Mouse (Mus musculus): Measurements from ENCODE around the gene Mtx1.

Gene Mtx1

DNA sequence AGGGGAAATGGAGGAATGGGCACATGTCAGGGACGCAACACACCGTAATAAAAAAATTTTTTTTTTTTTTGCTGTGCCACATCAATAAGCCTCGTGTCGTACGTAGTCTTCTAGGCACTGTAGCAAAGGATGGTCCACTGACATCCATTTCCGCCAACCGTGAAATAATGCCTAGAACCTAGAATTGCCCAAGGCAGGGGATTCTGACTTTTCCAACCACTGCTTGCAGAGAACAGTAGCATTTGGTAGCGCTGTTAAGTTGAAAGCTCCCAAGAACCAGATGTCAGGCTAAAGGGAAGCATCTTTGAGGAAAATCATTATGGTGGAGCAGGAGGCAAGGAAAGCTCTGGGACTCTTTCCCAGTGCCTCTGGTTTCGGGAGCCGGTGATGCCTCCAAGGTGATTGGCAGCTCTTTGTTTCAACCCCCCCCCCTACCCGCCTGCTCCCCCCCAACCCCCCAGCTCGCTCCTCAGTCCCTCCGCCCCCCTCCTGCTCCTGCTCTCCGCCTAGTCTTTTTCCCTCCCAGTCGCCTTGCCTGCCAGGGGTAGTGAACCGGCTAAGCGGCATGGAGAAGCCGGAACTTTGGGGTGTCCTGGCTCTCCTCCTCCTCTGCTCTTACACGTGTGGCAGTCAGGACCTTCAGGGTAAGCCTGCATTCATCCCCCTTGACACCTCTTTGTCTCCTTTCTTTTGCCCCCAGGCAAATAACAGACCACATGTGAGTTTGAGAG lies 12.0 kb downstream of the Mtx1 start, which contains the start of gene Thbs3:
Gene Thbs3, plus strand, starts transcription at position 500 of the 731 bp plus-strand sequence.
- peak; percentile 68 for DNase-seq (ENCODE audit: extremely low spot score)

DNA sequence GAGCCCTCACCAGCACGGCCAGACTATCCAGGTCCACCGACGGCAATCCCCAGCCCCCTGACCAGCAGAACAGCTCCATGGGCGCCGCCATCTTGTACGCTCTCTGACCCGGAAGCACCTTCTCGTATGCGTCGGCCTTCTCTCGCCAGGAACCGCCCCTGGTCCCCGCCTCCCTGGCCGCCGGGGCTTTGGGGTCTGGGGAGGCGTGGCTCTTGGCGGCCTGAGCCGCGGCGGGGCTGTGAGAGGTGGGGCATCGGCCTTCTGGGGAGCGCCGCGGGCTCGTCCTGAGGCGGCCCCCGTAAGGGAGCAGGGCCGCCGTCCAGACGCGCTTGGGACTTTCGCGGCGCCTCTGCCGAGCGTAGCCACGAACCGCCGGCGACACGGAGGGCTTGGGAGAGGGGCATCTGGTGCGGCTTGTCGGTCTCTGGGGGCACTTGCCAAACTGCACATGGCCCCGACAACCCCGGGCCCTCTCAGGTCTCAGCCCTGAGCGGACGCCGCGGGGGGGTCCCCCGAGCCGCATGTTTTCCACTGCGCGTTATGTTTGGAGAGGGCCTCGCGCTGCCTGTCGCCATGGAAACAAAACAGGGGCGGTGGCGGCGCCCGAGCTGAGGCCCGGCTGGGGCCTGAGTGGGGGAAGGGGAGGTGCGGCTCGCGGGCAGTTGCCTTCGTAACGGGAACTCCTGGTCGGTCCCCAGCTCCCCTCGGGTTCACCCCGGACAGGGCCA lies 12.9 kb downstream of the Mtx1 start:
- DNase-seq (ENCODE audit: extremely low spot score): peak; percentile 96

DNA sequence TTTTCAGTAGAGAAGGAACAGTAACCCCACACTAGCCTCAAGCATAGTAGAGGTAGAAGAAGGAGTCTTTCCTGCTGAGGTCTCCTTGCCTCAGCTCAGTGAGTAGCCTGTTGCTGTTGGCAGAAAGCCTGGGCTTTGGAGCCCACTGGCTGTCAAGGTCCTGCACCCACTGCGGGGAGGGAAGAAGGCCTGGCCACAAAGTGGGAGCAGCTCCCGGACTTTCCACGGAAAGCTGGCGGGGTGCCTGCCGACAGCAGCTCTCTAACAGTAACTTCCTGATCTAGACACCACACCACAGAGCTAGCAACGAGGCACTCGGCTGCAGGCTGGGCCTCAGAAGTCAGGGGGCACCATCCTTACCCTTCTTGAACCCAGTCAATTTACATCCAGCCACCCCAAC lies 16.2 kb downstream of the Mtx1 start:
- DNase-seq (ENCODE audit: extremely low spot score): no peak

DNA sequence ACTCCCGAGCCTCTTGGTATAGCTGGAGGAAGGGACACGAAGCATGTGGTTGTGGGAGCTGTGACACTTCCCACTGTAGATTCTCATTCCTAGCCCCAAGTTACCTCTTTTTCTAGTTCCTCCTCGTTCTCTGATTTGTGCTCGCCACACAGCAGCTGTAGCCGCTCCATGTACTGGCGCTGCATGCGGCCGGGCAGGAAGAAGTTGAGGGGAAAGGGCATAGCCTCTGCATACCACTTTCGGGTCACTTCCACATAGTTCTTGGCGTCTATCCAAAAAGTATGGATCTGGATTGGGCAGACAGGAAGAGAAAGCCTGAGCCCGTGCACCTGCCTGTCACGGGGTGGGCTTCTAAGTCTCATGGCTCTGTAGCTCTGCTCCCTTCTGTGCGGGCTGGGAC lies 16.7 kb downstream of the Mtx1 start:
- DNase-seq (ENCODE audit: extremely low spot score): no peak

DNA sequence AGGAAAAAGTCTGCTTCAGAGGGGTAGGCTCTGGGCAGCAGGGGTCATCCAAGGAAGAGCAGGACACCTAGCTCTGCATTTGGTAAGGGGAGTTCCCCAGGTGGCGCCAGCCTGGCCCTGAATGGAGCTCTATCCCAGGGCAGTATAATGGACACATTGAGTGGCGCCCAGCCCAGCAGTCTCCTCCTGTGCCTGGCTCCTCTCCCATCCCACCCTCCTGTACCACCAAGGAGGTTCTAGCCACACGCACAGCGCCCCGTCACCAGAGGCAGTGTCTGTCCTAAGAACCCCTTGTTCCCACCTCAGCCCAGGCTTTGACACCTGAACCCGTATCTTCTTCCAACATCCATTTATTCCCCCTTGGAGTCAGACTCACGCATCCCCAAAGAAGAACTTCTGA lies 17.2 kb downstream of the Mtx1 start:
- no peak for DNase-seq (ENCODE audit: extremely low spot score)

DNA sequence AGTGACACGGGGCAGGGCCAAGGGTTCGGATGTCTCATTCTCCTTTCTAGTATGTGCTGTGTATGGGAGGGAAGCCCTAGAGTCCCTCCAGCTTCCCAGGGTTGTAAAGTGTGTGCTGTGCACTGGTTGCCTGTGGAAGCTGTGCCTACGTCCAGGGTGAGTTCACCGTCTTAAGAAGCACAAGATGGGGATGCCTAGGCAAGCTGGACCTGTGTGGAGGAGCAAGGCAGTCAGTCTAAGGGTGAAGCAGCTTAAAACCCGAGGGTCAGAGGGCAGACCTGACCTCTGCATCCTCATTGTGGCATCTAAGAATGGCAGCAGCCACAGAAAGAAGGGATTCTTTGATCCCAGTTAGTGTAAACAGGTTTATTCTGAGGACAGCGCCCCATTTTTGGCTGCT lies 18.2 kb downstream of the Mtx1 start:
- no peak for DNase-seq (ENCODE audit: extremely low spot score)

DNA sequence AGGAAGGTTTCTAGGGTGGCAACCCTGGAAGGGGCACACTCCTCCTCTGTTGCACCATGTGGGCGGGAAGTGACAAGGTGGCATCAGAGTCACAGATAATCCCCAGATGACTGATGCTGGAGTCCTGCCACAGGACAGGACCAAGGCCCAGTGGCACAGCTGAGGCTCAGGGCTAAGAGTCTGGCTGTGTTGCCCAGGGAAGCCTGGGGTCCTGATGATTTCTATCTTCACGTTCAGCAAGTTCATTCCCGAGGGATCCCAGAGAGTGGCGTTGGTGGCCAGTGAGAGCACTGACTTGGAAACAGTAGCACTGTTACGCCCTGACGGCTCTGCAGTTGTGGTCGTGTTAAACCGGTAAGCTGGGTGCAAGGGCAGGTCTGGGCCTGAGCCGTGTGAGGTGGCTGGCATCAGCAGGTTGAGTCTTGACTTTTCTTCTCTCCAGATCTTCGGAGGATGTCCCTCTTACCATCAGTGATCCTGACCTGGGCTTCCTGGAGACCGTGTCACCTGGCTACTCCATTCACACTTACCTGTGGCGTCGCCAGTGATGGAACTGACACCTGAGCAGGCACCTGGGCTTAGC lies 18.7 kb downstream of the Mtx1 start:
- DNase-seq (ENCODE audit: extremely low spot score): no peak

DNA sequence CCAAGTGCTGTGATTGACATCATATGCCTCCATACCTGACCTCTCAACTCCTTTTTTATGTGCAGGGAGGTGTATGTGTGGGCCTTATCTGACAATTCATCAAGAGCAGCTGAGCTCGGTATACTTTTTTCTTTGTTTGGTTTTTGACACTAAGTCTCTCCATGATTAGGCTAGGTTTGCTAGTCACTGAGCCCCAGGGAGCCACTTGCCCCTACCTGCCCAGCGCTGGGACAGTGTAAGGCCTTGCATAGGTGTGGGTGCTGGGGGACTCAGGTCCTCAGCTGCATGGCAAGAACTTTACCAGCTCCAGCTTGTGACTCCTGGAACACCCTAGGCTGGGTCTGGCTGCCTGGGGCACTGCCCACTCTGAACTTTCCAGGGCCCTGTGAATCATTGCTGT lies 20.2 kb downstream of the Mtx1 start:
- no peak for DNase-seq (ENCODE audit: extremely low spot score)

DNA sequence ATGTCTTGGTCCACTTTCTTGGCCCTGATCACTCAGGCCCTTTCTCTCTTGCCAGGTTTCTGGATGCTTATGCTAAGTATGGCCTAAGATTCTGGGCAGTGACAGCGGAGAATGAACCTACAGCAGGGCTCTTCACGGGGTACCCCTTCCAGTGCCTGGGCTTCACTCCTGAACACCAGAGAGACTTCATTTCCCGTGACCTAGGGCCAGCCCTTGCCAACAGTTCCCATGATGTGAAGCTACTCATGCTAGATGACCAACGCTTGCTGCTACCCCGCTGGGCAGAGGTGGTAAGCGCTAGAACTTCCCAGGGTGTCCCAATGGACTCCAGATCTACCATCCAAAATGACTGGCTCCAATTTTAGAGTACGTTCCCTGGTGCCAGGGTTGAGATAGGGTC lies 20.8 kb downstream of the Mtx1 start:
- DNase-seq (ENCODE audit: extremely low spot score): no peak

DNA sequence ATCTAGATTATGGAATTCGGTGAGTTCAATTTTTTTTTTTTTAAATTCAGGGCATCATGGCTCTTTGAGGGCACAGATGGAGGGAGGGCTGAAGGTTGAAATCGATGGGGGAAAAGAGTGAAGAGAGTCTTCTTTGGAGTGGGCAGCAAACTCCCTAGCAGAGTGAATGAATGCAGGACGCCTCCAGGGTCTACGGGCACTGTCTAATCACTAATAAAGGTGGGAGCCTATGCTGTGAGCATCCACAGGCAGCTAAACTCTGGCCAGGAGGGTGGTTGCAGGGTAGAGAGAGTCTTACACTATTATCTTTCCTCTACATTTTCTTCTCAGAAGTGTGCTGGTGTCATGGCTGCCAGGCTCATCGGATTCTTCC lies 23.8 kb downstream of the Mtx1 start:
- DNase-seq (ENCODE audit: extremely low spot score): no peak

DNA sequence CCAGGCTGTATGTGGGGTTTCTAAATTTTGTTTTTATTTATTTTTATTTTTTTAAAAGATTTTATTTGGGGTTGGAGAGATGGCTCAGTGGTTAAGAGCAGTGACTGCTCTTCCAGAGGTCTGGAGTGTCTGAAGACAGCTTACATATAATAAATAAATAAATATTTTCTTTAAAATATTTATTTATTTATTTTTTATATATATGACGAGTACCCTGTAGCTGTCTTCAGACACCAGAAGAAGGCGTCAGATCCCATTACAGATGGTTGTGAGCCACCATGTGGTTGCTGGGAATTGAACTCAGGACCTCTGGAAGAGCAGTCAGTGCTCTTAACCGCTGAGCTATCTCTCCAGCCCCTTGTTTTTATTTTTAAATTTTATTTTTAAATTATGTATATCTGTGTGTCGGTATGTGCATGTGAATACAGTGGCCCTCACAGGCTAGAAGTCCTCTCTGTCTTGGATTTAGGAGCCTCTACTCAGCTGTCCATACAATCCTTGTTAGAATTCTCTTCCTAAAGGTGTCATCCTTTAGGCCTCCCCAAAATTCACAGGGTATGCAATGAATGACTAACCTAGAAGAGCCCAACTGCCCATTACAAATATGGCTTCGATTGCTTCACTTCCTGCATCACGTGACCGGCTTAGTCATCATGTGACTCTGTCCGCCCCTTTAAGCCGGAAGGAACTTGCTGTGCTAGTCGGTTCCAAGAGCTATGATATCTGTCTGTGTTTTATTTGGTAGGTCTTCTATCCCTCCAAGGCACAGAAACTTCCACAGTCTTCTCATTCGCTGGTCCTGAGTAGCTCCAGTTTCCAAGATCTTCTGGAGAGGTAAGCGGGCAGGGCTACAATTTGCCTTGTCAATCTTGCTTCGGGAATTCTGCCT lies 24.4 kb downstream of the Mtx1 start, which contains the start of gene Gba:
Gene Gba, plus strand, starts transcription at position 676 of the 889 bp plus-strand sequence.
- peak; percentile 89 for DNase-seq (ENCODE audit: extremely low spot score)

DNA sequence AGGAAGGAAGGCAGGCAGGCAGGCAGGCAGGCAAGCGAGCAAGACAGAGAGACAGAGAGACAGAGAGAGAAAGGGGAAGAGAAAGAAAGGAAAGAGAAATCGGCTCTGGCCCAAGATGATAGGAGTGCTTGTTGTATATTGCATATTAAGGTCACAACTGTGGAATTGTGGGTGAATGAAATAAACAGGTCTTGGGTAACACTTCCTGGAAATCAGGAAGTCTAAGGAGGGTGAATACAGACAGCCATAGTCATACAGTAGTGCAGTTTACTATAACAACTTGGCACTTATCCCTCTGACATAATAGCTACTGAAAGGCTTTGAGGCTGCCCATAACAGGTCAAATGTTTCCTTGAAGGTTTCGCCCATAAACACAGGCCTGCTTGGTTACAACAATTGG lies 27.0 kb downstream of the Mtx1 start:
- no peak for DNase-seq (ENCODE audit: extremely low spot score)

DNA sequence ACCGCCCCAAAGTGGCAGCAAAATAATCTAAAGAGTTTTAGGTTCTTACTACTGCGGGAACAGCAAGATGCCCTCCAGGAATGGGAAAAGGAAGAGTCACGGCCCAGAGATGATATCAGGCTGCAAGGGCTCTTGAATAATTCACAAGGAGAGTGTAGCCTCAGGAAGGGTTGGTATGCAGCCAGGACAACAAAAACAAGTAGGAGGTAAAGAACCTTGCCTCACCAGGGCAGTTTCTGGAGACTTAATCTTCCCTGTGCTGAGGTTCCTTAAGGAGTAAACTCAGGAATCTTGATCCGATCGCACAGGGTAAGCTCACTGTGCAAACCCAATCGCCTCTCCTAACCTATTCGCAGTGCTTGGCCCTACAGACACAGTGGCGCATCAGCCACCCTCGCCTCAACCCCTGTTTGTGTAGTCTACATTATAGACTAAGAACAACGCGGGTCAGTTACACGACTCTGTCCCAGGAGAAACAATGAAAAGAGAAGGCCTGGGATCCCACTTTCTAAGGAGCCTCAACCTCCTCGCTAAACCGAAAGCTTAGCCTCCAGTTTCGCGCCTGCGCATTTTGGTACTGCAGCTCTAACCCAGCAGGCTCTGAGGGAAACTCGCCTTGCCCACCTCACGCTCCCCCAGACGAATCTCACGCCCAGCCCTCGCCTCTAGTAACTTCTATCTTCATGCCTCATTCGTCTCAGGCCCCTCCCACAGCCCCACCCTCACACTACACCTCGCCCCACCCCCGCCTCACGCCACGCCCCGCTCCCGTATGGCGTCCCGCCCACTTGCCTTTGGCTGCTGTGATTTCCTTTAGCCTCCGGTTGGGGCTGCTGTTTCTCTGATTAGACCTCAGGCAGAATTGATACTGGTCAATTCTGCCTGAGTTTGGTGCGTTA lies 30.7 kb downstream of the Mtx1 start:
- peak; percentile 97 for DNase-seq (ENCODE audit: extremely low spot score)

DNA sequence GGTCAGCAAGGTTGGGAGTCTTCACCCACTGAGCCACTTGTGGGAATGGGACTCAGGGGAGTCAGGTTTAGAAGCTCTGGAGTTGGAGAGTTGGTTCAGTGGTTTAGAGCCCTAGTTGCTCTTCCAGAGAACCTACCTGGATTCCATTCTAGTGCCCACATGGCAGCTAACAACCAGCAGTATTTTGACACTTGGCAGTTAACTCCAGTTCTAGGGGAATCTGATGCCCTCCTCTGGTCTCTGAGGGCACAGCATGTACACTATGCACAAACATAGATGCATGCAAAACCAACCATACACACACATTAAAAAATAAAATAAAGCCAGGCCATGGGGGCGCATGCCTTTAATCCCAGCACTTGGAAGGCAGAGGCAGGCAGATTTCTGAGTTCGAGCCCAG lies 33.0 kb downstream of the Mtx1 start:
- no peak for DNase-seq (ENCODE audit: extremely low spot score)

DNA sequence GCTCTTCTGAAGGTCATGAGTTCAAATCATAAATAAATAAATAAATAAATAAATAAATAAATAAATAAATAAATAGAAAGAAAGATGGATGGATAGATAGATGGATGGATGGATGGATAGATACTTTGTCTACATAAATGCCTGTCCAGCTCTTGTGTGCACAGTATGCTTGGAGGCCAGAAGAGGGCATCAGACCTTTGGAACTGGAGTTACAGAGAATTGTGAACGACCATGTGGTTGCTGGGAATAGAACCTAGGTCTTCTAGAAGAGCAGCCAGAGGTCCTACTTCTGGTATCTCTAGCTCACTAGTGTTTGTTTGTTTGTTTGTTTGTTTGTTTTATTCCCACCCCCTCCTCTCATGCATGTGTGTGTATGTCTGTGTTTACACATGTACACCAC lies 33.5 kb downstream of the Mtx1 start:
- no peak for DNase-seq (ENCODE audit: extremely low spot score)

DNA sequence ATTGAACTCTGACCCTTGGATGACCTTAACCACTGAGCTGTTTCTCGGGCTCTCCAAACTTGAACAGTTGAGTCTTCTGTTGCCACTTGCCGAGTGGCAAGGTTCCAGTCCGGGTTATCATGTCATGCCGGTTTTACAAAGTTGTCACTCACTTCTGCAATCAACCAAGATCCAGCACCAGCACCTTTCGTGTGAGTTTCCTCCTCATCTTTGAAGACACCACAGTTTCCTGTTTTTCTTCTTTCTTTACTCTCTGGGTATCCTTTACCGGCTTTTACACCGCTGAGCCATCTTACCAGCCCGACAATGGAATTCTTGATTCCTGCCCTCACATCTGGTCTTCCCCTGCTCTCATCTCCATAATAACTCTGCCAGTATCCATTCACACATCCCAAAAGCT lies 36.5 kb downstream of the Mtx1 start:
- DNase-seq (ENCODE audit: extremely low spot score): no peak

DNA sequence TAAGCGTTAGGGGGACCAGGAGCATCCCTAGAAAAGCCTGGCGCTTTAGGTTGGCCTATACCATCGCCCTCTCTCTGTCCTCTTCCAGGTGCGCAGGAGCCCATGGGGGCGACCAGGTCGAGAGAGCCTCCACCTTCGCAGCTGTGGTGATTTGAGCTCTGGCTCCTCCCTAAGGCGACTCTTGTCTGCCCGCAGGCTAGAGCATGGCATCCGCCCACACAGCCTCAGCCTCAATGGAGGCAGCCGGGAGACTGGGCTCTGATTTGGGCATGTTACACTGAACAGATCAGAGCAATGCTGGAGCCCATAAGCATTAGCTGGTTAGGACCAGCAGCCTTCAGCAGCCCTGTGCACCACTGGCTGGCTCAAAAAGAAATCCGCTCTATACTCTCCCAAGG lies 38.4 kb downstream of the Mtx1 start:
- no peak for DNase-seq (ENCODE audit: extremely low spot score)

DNA sequence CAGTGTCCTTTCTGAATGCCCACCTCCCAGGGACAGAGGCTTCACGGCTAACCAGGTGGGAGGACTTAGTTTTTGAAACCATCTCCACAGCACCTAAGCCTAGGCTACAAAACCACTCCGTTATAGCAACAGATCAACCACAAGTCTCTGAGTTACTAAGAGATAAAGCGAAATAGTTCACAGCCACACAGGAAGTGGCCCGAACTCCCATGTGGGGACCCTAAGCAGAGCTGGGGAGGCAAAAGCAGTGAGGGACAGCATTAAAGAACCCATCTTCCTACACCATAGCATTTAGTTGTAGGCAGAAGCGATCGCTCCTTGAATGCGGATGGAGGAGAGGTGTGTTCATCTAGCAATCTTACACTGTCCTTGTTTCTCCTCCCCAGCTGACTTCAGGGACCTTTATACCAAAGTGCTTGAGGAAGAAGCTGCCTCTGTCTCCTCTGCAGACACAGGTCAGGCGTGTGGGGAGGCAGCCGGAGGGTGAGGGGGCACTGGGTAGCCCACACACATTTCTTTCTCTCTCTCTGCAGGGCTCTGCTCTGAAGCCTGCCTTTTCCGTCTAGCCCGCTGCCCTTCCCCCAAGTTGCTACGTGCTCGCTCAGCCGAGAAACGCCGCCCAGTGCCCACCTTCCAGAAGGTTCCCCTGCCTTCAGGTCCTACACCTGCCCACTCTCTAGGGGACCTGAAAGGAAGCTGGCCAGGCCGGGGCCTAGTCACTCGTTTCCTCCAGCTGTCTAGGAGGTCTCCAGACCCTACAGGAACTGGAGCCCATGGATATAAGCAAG lies 39.0 kb downstream of the Mtx1 start:
- DNase-seq (ENCODE audit: extremely low spot score): no peak

DNA sequence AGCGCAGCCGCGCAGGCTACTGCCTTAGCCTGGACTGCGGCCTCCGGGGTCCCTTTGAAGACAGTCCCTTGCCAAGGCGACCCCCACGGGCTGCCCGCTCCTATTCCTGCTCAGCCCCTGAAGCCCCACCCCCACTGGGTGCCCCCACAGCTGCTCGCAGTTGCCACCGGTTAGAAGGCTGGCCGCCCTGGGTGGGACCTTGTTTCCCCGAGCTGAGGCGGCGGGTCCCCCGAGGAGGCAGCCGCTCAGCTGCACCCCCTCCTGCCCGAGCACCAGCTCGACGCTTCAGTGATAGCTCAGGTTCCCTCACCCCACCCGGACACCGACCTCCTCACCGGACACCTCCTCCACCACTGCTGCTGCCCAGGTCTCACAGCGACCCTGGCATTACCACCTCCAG lies 39.7 kb downstream of the Mtx1 start:
- DNase-seq (ENCODE audit: extremely low spot score): no peak

DNA sequence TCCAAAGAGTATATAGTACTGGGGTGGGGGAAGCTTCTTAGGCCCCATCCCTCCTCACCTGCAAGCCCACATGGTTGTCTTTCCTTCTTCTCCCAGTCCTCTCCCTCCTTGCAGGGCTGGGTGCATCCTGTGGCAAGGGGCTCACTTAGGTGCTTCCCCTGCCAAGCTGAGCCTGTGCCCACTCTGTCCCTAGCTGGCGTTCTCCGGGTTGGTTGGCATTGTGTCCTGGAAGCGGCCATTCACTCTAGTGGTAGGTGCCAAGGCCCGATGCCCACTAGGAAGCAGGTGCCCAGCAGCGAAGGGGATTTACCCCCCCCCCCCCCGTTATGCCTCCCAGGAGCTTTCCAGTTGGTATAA lies 43.0 kb downstream of the Mtx1 start:
- DNase-seq (ENCODE audit: extremely low spot score): no peak
